Mouse (Mus musculus) ES-Bruce4 (cell line): Measurements from ENCODE around the gene Grm8. TPM values are rescaled to one million over a fixed set of nuclear protein-coding genes. Genes with fewer than 3 reads are reported as not detected.

ENCODE experiments used
- H3K27ac ChIP-seq: 2 replicates; pipeline ENCODE4 v1.5.1; 2012; ENCODE audit warnings: low read length, inconsistent platforms; ENCODE audit not compliant: insufficient read depth
- H3K27me3 ChIP-seq: 2 replicates; pipeline ENCODE4 v1.6.1; 2012; ENCODE audit warnings: mild to moderate bottlenecking, low read length, inconsistent platforms; ENCODE audit not compliant: control insufficient read depth, poor library complexity, insufficient read depth, severe bottlenecking
- H3K36me3 ChIP-seq: 2 replicates; pipeline ENCODE4 v1.6.1; 2012; ENCODE audit warnings: inconsistent platforms, mild to moderate bottlenecking, low read length, moderate library complexity; ENCODE audit not compliant: control insufficient read depth, poor library complexity, insufficient read depth, severe bottlenecking
- H3K4me1 ChIP-seq: one replicate; pipeline ENCODE4 v1.8.1; 2011; ENCODE audit warnings: low read length; ENCODE audit not compliant: control insufficient read depth, insufficient read depth
- H3K4me3 ChIP-seq: 2 replicates; pipeline ENCODE4 v1.5.1; 2011; ENCODE audit warnings: low read depth, mild to moderate bottlenecking, low read length
- H3K9ac ChIP-seq: 2 replicates; pipeline ENCODE4 v1.6.1; 2012; ENCODE audit warnings: low read depth, mild to moderate bottlenecking, inconsistent platforms; ENCODE audit not compliant: poor library complexity, severe bottlenecking
- H3K9me3 ChIP-seq: replicated peaks from 2 replicates; pipeline ENCODE4 v1.6.1; 2012; ENCODE audit warnings: mild to moderate bottlenecking, low read length, inconsistent platforms; ENCODE audit not compliant: control insufficient read depth, poor library complexity, insufficient read depth, severe bottlenecking
- CTCF ChIP-seq: IDR thresholded peaks from one replicate; pipeline ENCODE4 v1.8.1; 2011; ENCODE audit warnings: low read depth, low read length
- EP300 ChIP-seq: IDR thresholded peaks from 2 replicates; pipeline ENCODE4 v1.6.1; 2011; ENCODE audit warnings: low read depth, low read length; ENCODE audit not compliant: insufficient read depth
- POLR2A ChIP-seq: IDR thresholded peaks from one replicate; pipeline ENCODE4 v1.8.1; 2011; ENCODE audit warnings: low read length; ENCODE audit not compliant: insufficient read depth
- polyA plus RNA-seq: library from polyadenylated mRNA; stranded (reverse); fragments of >200 nt; gene quantifications from 2 replicates; pipeline ENCODE4 v1.2.4, GENCODE M21; 2011; ENCODE audit warnings: low read depth; ENCODE audit not compliant: missing spikeins, insufficient read depth, insufficient read length

The Grm8 gene
- polyA plus RNA-seq, 1 experiment, result 1.9 TPM

DNA sequence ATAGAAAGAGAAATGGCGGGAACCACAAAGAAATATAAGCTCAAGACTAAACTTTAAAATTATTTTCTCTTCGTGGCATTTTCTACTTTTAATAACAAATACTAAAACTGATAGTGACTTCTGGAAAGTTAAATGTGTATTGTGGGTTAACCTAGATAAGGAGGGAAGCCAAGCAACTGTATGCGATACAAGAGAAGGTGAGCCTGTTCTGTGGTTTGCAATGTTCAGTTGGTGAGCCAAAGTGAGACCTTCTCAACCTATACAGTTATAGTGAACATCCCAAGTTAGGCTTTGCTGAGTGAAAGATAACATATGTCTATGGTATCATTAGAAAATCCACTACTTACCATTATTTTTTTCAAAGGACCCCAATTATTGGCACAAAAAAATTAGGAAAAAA, 233.6 kb downstream of the Grm8 start:
- Histone ChIP-seq H3K27ac (no peak overlapping the region), H3K9ac (no peak overlapping the region), H3K9me3 (no peaks in the 10 kb centered on the region), H3K36me3 (no peaks in the 10 kb centered on the region), H3K4me1 (no peaks in the 10 kb centered on the region), H3K27me3 (no peaks in the 10 kb centered on the region; the same call in 1 of the 2 replicates), H3K4me3 (no peak overlapping the region)
- TF ChIP-seq POLR2A (no peak), CTCF (no peak), EP300 (no peak)

DNA sequence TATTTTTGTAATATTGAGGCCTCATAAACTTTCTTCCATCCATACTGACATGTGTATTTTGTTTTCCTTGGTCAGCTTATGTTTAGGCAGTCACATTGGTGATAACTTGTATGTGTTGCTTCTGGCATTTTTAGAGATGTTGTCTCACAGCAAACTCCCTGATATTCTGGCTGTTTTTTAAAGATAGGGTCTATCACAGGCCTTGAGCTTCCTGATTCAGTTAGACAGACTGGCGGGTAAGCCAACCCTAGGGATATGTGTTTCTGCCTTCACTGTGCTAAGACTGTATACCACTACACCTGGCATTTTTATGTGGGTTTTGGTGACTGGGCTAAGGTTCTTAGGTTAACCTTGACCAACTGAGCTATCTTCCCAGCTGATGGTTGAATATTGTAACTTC, 239.8 kb downstream of the Grm8 start:
- no peak overlapping the region for H3K27ac ChIP-seq
- no peak overlapping the region for H3K9ac ChIP-seq
- H3K9me3 ChIP-seq, result no peaks in the 10 kb centered on the region
- no peaks in the 10 kb centered on the region for H3K4me1 ChIP-seq
- TF ChIP-seq CTCF, result no peak
- no peak for TF ChIP-seq POLR2A
- no peak for TF ChIP-seq EP300
- H3K27me3 ChIP-seq, result no peaks in the 10 kb centered on the region
- no peaks in the 10 kb centered on the region for H3K36me3 ChIP-seq
- H3K4me3 ChIP-seq, result no peak overlapping the region

- H3K27me3 ChIP-seq, result no peaks in the 10 kb centered on the region
- H3K4me1 ChIP-seq, result no peaks in the 10 kb centered on the region
- no peak overlapping the region for H3K4me3 ChIP-seq
- H3K9ac ChIP-seq, result no peak overlapping the region
- H3K36me3 ChIP-seq, result no peaks in the 10 kb centered on the region
- H3K27ac ChIP-seq, result no peak overlapping the region
- no peaks in the 10 kb centered on the region for H3K9me3 ChIP-seq
- TF ChIP-seq POLR2A, result no peak
- TF ChIP-seq CTCF, result no peak
- no peak for TF ChIP-seq EP300
Measured at GRCm38 (mm10) chr6:27892886-27893285, 242.1 kb downstream of the Grm8 start.

- H3K4me1 ChIP-seq, result no peaks in the 10 kb centered on the region
Measured at GRCm38 (mm10) chr6:27888391-27888790, 246.6 kb downstream of the Grm8 start.

GRCm38 (mm10) chr6:27887922-27888321, 247.1 kb downstream of the Grm8 start:
- no peaks in the 10 kb centered on the region for H3K9me3 ChIP-seq
- no peaks in the 10 kb centered on the region for H3K36me3 ChIP-seq
- H3K4me1 ChIP-seq, result no peaks in the 10 kb centered on the region
- H3K27me3 ChIP-seq, result no peaks in the 10 kb centered on the region
- no peak overlapping the region for H3K4me3 ChIP-seq
- TF ChIP-seq CTCF (no peak), EP300 (no peak), POLR2A (no peak)
- no peak overlapping the region for H3K9ac ChIP-seq
- no peak overlapping the region for H3K27ac ChIP-seq

More at GRCm38 (mm10) chr6:27888391-27888790, 246.6 kb downstream of the Grm8 start:
- no peak overlapping the region for H3K9ac ChIP-seq
- H3K27me3 ChIP-seq, result no peaks in the 10 kb centered on the region
- no peak overlapping the region for H3K4me3 ChIP-seq
- no peak overlapping the region for H3K27ac ChIP-seq
- H3K9me3 ChIP-seq, result no peaks in the 10 kb centered on the region
- no peak for TF ChIP-seq CTCF
- no peak for TF ChIP-seq EP300
- no peak for TF ChIP-seq POLR2A
- H3K36me3 ChIP-seq, result no peaks in the 10 kb centered on the region

GRCm38 (mm10) chr6:27885786-27886185, 249.2 kb downstream of the Grm8 start:
- no peaks in the 10 kb centered on the region for H3K4me1 ChIP-seq
- no peaks in the 10 kb centered on the region for H3K9me3 ChIP-seq
- no peak overlapping the region for H3K9ac ChIP-seq
- H3K36me3 ChIP-seq, result no peaks in the 10 kb centered on the region
- H3K27ac ChIP-seq, result no peak overlapping the region
- no peak overlapping the region for H3K4me3 ChIP-seq
- no peaks in the 10 kb centered on the region for H3K27me3 ChIP-seq
- TF ChIP-seq EP300 (no peak), CTCF (no peak), POLR2A (no peak)
